8 mouse cellular contexts compared by ENCODE assay signal in genomic region chr11:76406702-76407583, GRCm38 (mm10). TPM values are rescaled to one million over a fixed set of nuclear protein-coding genes. Genes with fewer than 3 reads are reported as not detected.
DNase-seq lines count a peak whose midpoint lies in the region; ATAC-seq and TF ChIP-seq lines count a peak whose summit lies in the region.

Timm22 (plus strand) TSS chr11:76406952.

- peak in 2 of 3 experiments; percentile 95 to 100; a peak in 5 of 6 replicates for TF ChIP-seq CTCF in MEL (IDR thresholded peaks at IDR 0.05 in 2 of 3, conservative IDR thresholded peaks at IDR 0.05 in 1 of 3; ENCODE audit: control insufficient read depth in 1 of 3, insufficient read depth in 1 of 3, low read depth in 2 of 3, low read length in 3 of 3, poor library complexity in 1 of 3, severe bottlenecking in 1 of 3)
- TF ChIP-seq CTCF in cerebellum, adult 2 months (IDR thresholded peaks at IDR 0.05; ENCODE audit: borderline replicate concordance, insufficient read depth, low read depth, low read length), result peak; percentile 99
- TF ChIP-seq CTCF in forebrain, postnatal 0 days (IDR thresholded peaks at IDR 0.05; ENCODE audit: low read depth), result peak; percentile 99

- H3K4me1 ChIP-seq in MEL (ENCODE audit: control insufficient read depth in 1 of 2, insufficient read depth in 2 of 2, low read length in 2 of 2), result 0 out of 4 replicates have a peak, but pooled peaks cover 0 to 2% of the 10 kb centered on the region in 2 experiments
- H3K4me1 ChIP-seq in cerebellum, adult 2 months (ENCODE audit: control insufficient read depth, insufficient read depth, low read length), result no peaks in the 10 kb centered on the region
- no peaks in the 10 kb centered on the region for H3K4me1 ChIP-seq in forebrain, postnatal 0 days (ENCODE audit: insufficient read depth)
- H3K4me1 ChIP-seq in lung, embryonic 15.5 days, result 0 out of 2 replicates have a peak, but pooled peaks cover 5% of the 10 kb centered on the region

- peak within 1 kb of the TSS; percentile 89 for H3K27ac ChIP-seq in MEL (ENCODE audit: control insufficient read depth, low read depth, low read length)
- peak within 1 kb of the TSS; percentile 57 for H3K27ac ChIP-seq in cerebellum, adult 2 months (ENCODE audit: insufficient read depth, low read length)
- H3K27ac ChIP-seq in forebrain, postnatal 0 days (ENCODE audit: low read depth, low read length), result peak within 1 kb of the TSS; percentile 86
- H3K27ac ChIP-seq in lung, embryonic 15.5 days, result peak within 1 kb of the TSS; percentile 86

- TF ChIP-seq POLR2A in MEL (IDR thresholded peaks at IDR 0.05; ENCODE audit: control insufficient read depth in 1 of 2, insufficient read depth in 1 of 2, low read depth in 1 of 2, low read length in 2 of 2, poor library complexity in 1 of 2), result peak; percentile 90 to 92
- TF ChIP-seq POLR2A in cerebellum, adult 2 months (IDR thresholded peaks at IDR 0.05; ENCODE audit: borderline replicate concordance, insufficient read depth, low read length), result peak; percentile 58; the same call in 1 of the 2 replicates

- no peaks in the 10 kb centered on the region for H3K27me3 ChIP-seq in MEL (ENCODE audit: control insufficient read depth in 1 of 2, insufficient read depth in 2 of 2, low read length in 2 of 2)
- H3K27me3 ChIP-seq in cerebellum, adult 2 months (ENCODE audit: control insufficient read depth, insufficient read depth, low read length), result no peaks in the 10 kb centered on the region
- no peaks in the 10 kb centered on the region for H3K27me3 ChIP-seq in forebrain, postnatal 0 days (ENCODE audit: insufficient read depth, low read length)
- 0 out of 2 replicates have a peak, but pooled peaks cover 5% of the 10 kb centered on the region for H3K27me3 ChIP-seq in lung, embryonic 15.5 days

- TF ChIP-seq RAD21 in MEL (IDR thresholded peaks at IDR 0.05; ENCODE audit: low read depth, low read length), result no peak; the same call in none of the 2 replicates

- peaks cover 12% of the 10 kb centered on the region for H3K79me2 ChIP-seq in MEL (ENCODE audit: control insufficient read depth, insufficient read depth, low read length, poor library complexity)

- TF ChIP-seq EP300 in MEL (IDR thresholded peaks at IDR 0.05; ENCODE audit: low read depth in 1 of 2, low read length in 2 of 2), result 0 out of 4 replicates have a peak, but pooled peaks of 1 of the 2 experiments have one; percentile 20

- DNase-seq in MEL (ENCODE audit: low read depth, low spot score), result peak; percentile 100
- DNase-seq in cerebellum, adult 2 months, result peak; percentile 98 to 99
- DNase-seq in forebrain, postnatal 0 days, result peak; percentile 99
- DNase-seq in heart, postnatal 4 days, result peak; percentile 98
- peak; percentile 96 to 99 for DNase-seq in layer of hippocampus, adult 8-10 months (ENCODE audit: low spot score in 2 of 2)
- peak; percentile 90 for DNase-seq in ovary, adult 18-20 months (ENCODE audit: low spot score)
- DNase-seq in thymus, postnatal 0 days (ENCODE audit: low spot score), result peak; percentile 98

- H3K36me3 ChIP-seq in MEL (ENCODE audit: control insufficient read depth in 1 of 2, insufficient read depth in 2 of 2, low read length in 2 of 2), result peaks cover 0 to 2% of the 10 kb centered on the region in 2 experiments; a peak in 1 of 4 replicates
- H3K36me3 ChIP-seq in forebrain, postnatal 0 days (ENCODE audit: insufficient read depth), result no peaks in the 10 kb centered on the region
- H3K36me3 ChIP-seq in lung, embryonic 15.5 days, result peaks cover 3% of the 10 kb centered on the region; the same call in 1 of the 2 replicates

- no peaks in the 10 kb centered on the region for H3K9me3 ChIP-seq in MEL (replicated peaks; ENCODE audit: insufficient read depth, low read length)
- no peaks in the 10 kb centered on the region for H3K9me3 ChIP-seq in forebrain, postnatal 0 days (ENCODE audit: low read length)
- no peaks in the 10 kb centered on the region for H3K9me3 ChIP-seq in lung, embryonic 15.5 days

- under 1% methylated on average over 46 of the region's 46 CpGs for WGBS in cerebellum, adult 2 months
- WGBS in forebrain, postnatal 0 days, result 2% methylated on average over 46 of the region's 46 CpGs
- WGBS in lung, embryonic 15.5 days, result under 1% methylated on average over 46 of the region's 46 CpGs

- ATAC-seq in forebrain, postnatal 0 days, result peak; percentile 97
- peak; percentile 96 for ATAC-seq in lung, embryonic 15.5 days (ENCODE audit: borderline replicate concordance, extremely low read depth, low FRiP score, low TSS enrichment)

- H3K4me2 ChIP-seq in forebrain, postnatal 0 days (ENCODE audit: low read depth), result peak within 1 kb of the TSS; percentile 85
- peak within 1 kb of the TSS; percentile 73 for H3K4me2 ChIP-seq in lung, embryonic 15.5 days

- H3K9ac ChIP-seq in MEL (ENCODE audit: control insufficient read depth, low read depth, low read length, poor library complexity, severe bottlenecking), result peak within 1 kb of the TSS; percentile 90
- peak within 1 kb of the TSS; percentile 89 for H3K9ac ChIP-seq in forebrain, postnatal 0 days
- H3K9ac ChIP-seq in lung, embryonic 15.5 days, result peak within 1 kb of the TSS; percentile 92

- peak within 1 kb of the TSS; percentile 77 to 87 for H3K4me3 ChIP-seq in MEL (ENCODE audit: control insufficient read depth in 1 of 2, insufficient read depth in 1 of 2, low read depth in 2 of 2, low read length in 2 of 2)
- H3K4me3 ChIP-seq in cerebellum, adult 2 months (replicated peaks; ENCODE audit: insufficient read depth, low read depth, low read length), result peak within 1 kb of the TSS; percentile 65
- peak within 1 kb of the TSS; percentile 88 for H3K4me3 ChIP-seq in forebrain, postnatal 0 days (ENCODE audit: low read depth, low read length)
- H3K4me3 ChIP-seq in lung, embryonic 15.5 days, result peak within 1 kb of the TSS; percentile 88

TF ChIP-seq in MEL, 35 proteins besides CTCF, POLR2A, EP300 and RAD21:
- TF ChIP-seq POLR2AphosphoS2 (IDR thresholded peaks at IDR 0.05; ENCODE audit: low read length), result peak; percentile 81; the same call in 1 of the 2 replicates
- TF ChIP-seq CHD1 (IDR thresholded peaks at IDR 0.05; ENCODE audit: low read depth, low read length), result no peak
- TF ChIP-seq TBP (IDR thresholded peaks at IDR 0.05; ENCODE audit: low read depth, low read length), result peak; percentile 88
- no peak for TF ChIP-seq ZKSCAN1 (IDR thresholded peaks at IDR 0.05; ENCODE audit: low read depth, low read length)
- TF ChIP-seq HCFC1 (IDR thresholded peaks at IDR 0.05; ENCODE audit: low read depth, low read length), result peak; percentile 97
- peak; percentile 78; the same call in 1 of the 2 replicates for TF ChIP-seq ZMIZ1 (IDR thresholded peaks at IDR 0.05; ENCODE audit: low read depth, low read length)
- TF ChIP-seq ELF1 (IDR thresholded peaks at IDR 0.05; ENCODE audit: low read depth, low read length), result peak; percentile 84
- peak; percentile 94 for TF ChIP-seq KAT2A (conservative IDR thresholded peaks at IDR 0.05; ENCODE audit: low read depth, low read length)
- peak; percentile 90 for TF ChIP-seq MXI1 (IDR thresholded peaks at IDR 0.05; ENCODE audit: low read depth, low read length)
- TF ChIP-seq NRF1 (IDR thresholded peaks at IDR 0.05; ENCODE audit: insufficient read depth, low read depth, low read length, poor library complexity, severe bottlenecking), result peak; percentile 34; the same call in 1 of the 2 replicates
- peak; percentile 51; the same call in 1 of the 2 replicates for TF ChIP-seq USF1 (IDR thresholded peaks at IDR 0.05; ENCODE audit: low read depth, low read length)
- peak; percentile 94 for TF ChIP-seq BHLHE40 (IDR thresholded peaks at IDR 0.05; ENCODE audit: borderline replicate concordance, low read depth, low read length)
- no peak; the same call in 1 of the 2 replicates for TF ChIP-seq MYB (IDR thresholded peaks at IDR 0.05; ENCODE audit: low read depth, low read length)
- TF ChIP-seq NELFE (IDR thresholded peaks at IDR 0.05; ENCODE audit: low read depth, low read length), result peak; percentile 92
- TF ChIP-seq ZC3H11A (IDR thresholded peaks at IDR 0.05; ENCODE audit: low read depth, low read length), result peak; percentile 100
- TF ChIP-seq RCOR1 (IDR thresholded peaks at IDR 0.05; ENCODE audit: low read depth, low read length), result no peak
- TF ChIP-seq TCF12 (IDR thresholded peaks at IDR 0.05; ENCODE audit: low read depth, low read length), result peak; percentile 68
- peak; percentile 95 for TF ChIP-seq SIN3A (IDR thresholded peaks at IDR 0.05; ENCODE audit: low read length)
- TF ChIP-seq GATA1 (IDR thresholded peaks at IDR 0.05; ENCODE audit: low read depth, low read length), result peak; percentile 31; the same call in 1 of the 2 replicates
- peak; percentile 99 for TF ChIP-seq SMC3 (IDR thresholded peaks at IDR 0.05; ENCODE audit: low read depth, low read length)
- peak; percentile 90 for TF ChIP-seq MYC (IDR thresholded peaks at IDR 0.05; ENCODE audit: low read depth, low read length)
- TF ChIP-seq MAX (IDR thresholded peaks at IDR 0.05; ENCODE audit: low read length), result peak; percentile 77
- peak; percentile 71 for TF ChIP-seq ETS1 (IDR thresholded peaks at IDR 0.05; ENCODE audit: low read depth, low read length)
- TF ChIP-seq GABPA (IDR thresholded peaks at IDR 0.05; ENCODE audit: low read depth, low read length), result no peak
- peak; percentile 91 for TF ChIP-seq MAZ (IDR thresholded peaks at IDR 0.05; ENCODE audit: low read depth, low read length)

RNA-seq across cellular contexts. Expression of gene Timm22, which starts in this region (rescaled TPM):
- total RNA-seq in MEL (2012; rRNA removed), result 71.6 and 77.0 TPM in 2 replicates
- 10 to 100 TPM in 1 of 2 experiments, not detected in 1; 47.4 TPM for polyA plus RNA-seq in MEL (2012; ENCODE audit: insufficient read depth in 1 of 2, insufficient read length in 2 of 2, low read depth in 1 of 2, low replicate concordance in 2 of 2, missing spikeins in 1 of 2)
- 27.2 and 33.7 TPM in 2 replicates for polyA plus RNA-seq in cerebellum, adult 2 months (2012; rRNA removed)
- 48.6 and 56.6 TPM in 2 replicates for total RNA-seq in forebrain, postnatal 0 days (2014; rRNA removed)
- polyA plus RNA-seq in forebrain, postnatal 0 days (2015; fragmentation: Nextera tagmentation; extraction: Ambion mirVana), result 93.2 and 98.2 TPM in 2 replicates
- 10 to 100 TPM; 38.9 to 48.2 TPM for total RNA-seq in heart, postnatal 4 days (2021)
- total RNA-seq in layer of hippocampus, adult 8-10 months (2022), result 10 to 100 TPM; 24.5 to 33.1 (median 31.1) TPM
- 105 and 106 TPM in 2 replicates for polyA plus RNA-seq in lung, embryonic 15.5 days (2015; fragmentation: Nextera tagmentation; extraction: Ambion mirVana)
- polyA plus RNA-seq in thymus, postnatal 0 days (2015; fragmentation: Nextera tagmentation; extraction: Ambion mirVana), result 116 and 117 TPM in 2 replicates

Comparison
In these comparisons a context has a peak if more than half of its experiments do, and no peak if none do; other contexts are left out.
1. Peak in every context shown above with its lines: DNase-seq, ATAC-seq, H3K4me3 ChIP-seq and H3K27ac ChIP-seq.